Mouse (Mus musculus) spleen, postnatal 14 days (tissue): Measurements from ENCODE around the gene Epb41l4b.

Experiments used
- DNase-seq, 2 experiments: peaks; one replicate each; pipeline ENCODE4 v3.0.0; 2021 to 2022; ENCODE audit warnings: low spot score in 2 of 2

Gene Epb41l4b

GRCm38 (mm10) chr4:57065273-57065672, 78.0 kb downstream of the Epb41l4b start:
- peak; percentile 55 to 74 for DNase-seq

DNA sequence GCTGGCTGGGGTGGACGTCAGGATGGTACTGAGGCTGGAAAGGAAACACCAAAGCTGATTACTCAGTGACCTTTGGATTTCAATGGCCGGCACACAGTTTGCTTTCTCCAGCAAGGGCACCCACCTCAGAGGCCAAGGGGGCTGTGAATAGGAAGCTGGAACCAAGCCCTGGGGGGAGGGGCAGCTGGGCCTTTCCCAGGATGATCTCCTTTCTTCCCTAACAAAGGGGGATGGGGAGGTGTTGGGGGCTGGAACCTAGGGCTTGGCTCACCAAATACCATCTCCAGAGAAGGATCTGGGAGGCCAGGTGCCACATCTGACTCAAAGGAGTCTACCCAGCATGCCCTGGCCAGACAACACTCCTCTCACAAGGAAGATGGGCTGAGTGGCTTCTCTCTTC, 78.4 kb downstream of the Epb41l4b start:
- DNase-seq = no peak

GRCm38 (mm10) chr4:57060319-57060831, 82.9 kb downstream of the Epb41l4b start:
- DNase-seq = no peak

DNA sequence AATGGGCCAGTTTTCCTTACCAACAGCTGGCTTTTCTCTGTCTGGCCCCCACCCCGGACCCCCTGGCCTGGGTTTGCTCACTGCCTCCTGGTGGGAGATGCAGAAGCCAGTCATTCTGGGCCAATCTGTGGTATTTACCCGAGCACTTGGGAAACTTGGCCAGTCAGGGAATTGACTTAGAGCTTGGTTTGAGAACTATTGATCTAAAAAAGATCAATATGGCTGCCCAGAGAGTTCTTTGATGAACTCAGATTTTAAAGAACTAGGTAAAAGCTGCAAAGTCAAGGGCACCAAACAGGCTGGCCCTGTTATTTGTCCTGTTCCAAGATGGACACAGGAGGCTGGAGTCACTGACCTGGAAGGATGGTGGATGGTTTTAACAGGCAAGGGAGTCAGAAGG, 84.6 kb downstream of the Epb41l4b start:
- no peak for DNase-seq

DNA sequence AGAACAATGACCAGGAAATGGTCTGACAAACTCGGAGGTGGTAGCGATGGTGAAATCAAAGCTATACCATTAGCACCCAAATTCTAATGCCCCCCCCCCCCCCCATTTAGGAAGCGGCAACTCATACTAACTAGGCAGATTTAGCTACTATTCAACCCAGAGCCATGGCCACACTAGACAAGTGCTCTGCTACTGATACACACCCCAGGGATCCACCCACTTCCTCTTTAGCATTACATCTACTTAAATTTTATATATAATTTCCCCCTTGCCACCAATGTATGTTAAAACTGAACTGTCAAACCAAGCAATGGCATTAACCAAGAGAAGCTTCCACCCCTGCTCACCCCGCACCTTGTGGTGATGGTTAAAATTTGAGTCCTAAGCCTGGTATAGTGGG, 85.6 kb downstream of the Epb41l4b start:
- no peak for DNase-seq

DNA sequence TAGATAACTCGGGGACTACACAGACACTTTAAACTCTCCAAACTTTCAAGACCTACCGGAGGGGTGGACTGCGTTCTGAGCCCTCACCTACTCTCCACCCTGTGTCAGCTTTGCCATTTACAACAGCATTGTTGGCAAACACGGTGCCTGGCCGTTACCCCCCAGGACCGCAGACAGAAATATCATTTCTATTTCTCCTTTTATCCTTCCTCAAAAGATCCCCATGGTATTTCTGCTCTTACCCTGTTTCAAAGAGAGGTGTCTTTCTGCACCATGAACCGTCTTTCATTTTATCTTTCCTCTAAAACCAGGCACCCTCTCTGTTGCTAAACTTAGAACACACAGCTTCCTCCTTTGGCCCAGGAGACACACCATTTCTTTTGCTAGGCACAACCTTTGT, 87.6 kb downstream of the Epb41l4b start:
- no peak for DNase-seq

GRCm38 (mm10) chr4:57049281-57049921, 93.8 kb downstream of the Epb41l4b start:
- no peak for DNase-seq

DNA sequence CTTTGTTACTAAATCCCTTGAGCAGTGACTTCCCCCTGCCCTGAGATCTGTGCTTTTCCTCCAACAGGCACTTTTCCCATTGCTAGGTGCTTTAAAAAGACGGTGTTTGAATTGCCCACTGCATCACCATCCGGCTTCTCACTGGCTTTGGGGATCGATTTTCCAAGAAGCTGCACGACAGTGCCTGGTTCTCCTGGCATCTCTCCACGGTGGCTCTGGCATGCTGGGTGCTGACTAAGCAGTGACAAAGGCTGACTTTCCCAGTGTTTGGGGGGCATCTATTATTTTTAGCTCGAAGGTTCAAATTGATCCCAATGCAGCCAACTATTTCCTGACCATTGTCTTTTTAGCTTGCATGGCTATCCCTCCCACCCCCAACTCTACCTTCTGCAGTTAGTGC, 94.7 kb downstream of the Epb41l4b start:
- DNase-seq = no peak

GRCm38 (mm10) chr4:57046160-57046571, 97.1 kb downstream of the Epb41l4b start:
- DNase-seq = no peak

- DNase-seq = no peak
Observed at GRCm38 (mm10) chr4:57043621-57044020, 99.6 kb downstream of the Epb41l4b start.

DNA sequence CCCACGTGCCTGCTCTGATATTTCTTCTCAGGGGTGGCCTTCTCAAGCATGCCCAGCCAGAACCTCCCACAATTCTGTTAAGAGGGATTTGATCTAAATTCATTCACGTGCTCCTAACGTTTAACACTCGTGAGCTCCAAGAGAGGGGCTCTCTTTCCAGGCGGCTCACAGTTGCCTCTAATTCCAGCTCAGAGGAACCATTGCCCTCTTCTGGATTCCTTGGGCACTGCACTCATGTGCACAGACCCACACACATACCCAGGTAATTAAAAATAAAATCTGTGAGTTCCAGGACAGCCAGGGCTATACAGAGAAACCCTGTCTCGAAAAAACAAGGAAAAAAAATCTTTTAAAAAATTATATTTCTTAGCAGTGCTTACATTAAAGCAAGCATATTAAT, 101.6 kb downstream of the Epb41l4b start:
- DNase-seq = no peak

GRCm38 (mm10) chr4:57041211-57041610, 102.0 kb downstream of the Epb41l4b start:
- no peak for DNase-seq

DNA sequence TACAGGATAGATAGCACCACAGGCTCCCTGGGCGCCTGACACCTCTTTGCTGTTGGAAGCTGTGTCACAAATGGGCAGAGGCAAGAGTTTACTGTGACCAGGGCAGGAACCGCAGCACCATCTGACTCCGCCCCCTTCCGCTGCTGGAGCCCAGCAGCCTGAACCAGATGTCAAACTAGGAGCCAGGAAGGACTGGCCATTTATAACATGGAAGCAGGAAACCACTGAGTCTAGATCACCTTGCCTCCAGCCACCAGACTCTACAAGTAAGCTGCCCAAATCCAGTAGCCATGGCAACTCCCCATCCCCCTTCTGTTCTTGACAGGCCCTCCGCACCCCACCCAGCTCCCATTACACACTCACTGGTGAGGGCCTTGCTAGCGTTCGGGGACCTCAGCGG, 102.8 kb downstream of the Epb41l4b start:
- no peak for DNase-seq

DNA sequence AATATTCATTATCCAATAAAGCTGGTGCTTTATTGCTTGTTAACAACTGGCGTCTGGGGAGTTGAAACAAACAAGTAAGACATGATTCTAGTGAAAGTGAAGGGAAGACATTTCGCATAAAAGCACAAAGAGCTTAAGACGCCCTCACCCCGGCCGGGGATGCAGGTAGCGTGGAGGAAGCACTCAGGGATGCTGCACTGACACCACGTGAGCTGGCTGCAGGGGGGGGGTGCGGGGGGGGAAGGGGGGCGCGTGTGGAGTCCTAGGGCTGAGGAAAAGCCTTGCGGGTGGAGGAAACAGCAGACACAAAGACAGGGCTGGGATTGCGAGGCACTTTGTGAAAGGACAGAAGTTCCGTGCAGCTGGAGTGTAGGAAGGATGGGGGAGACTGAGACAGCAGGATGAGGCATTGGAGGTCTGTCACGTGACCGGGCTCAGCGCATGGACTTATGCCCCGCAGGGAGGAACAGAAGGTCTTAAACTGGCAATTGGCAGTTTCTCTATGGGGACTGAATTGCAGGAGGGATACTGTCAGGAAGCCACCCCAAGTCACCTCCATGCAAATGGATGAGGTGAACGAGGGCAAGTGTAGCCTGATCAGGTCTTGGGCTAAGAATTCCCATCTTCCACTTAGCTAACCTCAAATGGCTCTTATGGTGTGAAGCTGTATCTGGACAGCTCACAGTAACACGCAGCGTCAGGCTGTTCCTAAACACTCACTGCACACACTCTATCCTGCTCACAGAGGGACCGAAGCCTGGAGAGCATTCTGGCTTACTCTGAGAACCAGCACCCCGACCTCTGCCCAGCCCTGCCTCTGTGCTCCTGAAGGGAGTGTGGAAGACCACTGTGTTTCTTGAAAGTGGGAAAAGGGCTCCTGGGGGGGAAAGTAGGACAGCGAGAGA, 103.9 kb downstream of the Epb41l4b start:
- DNase-seq = no peak

GRCm38 (mm10) chr4:57037554-57037953, 105.7 kb downstream of the Epb41l4b start:
- no peak for DNase-seq

DNA sequence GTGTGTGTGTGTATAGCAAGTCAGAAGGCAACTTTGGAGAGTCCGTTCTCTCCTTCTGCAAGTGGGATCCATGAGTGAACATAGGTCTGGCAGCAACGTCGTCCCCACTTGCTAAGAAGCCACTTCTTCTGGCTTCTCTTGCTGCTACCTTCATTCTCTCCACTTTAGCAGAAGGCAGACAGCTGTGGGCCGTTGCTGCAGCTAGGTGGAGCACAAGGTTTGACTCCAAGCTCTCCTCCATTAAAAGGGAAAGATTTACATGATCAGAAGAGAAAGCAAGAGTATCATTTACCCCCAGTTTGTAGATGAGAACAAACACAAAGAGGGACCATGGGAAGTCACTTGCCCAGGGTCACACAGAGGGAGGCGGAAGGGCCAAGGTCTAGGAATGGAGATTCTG, 109.1 kb downstream of the Epb41l4b start:
- DNase-seq = no peak

- no peak for DNase-seq
Observed at GRCm38 (mm10) chr4:57031440-57031839, 111.8 kb downstream of the Epb41l4b start.

GRCm38 (mm10) chr4:57027954-57028353, 115.3 kb downstream of the Epb41l4b start:
- no peak for DNase-seq

DNA sequence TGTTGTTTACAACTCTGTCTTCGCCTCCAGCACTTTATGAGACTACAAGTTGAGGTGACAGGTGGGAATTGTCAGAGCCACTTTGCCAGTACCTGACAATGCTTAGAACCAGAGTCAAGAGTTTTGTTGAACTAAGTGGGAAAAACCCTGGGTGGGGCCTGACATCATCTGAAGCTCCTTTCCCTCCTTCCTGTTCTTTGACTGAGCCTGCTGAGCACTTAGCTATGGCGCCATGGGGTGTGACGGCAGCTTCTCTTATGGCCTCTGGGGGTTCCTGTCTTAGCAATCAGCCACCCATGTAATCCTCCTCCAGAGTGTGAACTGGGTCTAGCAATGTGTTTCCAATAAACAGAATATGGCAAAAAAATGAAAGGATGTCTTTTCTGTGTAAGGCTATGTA, 119.7 kb downstream of the Epb41l4b start:
- DNase-seq = no peak

DNA sequence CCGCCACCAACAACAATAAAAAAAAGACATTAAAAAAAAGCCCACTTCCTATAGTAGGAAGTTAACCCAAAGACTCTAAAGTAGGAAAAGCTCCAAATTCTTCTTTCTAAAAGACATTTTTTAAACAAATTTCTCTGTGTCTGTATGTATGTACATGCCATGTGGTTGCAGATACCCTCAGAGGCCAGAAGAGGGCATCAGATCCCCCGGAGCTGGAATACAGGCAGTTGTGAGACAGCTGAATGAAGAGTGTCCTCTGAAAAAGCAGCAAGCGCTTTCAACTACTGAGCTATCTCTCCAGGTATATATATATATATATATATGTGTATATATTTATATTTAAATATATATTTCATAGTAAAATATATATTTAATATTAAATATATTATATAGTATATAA, 121.9 kb downstream of the Epb41l4b start:
- no peak for DNase-seq

- peak; percentile 45 to 70 for DNase-seq
Observed at GRCm38 (mm10) chr4:57017229-57017628, 126.0 kb downstream of the Epb41l4b start.

DNA sequence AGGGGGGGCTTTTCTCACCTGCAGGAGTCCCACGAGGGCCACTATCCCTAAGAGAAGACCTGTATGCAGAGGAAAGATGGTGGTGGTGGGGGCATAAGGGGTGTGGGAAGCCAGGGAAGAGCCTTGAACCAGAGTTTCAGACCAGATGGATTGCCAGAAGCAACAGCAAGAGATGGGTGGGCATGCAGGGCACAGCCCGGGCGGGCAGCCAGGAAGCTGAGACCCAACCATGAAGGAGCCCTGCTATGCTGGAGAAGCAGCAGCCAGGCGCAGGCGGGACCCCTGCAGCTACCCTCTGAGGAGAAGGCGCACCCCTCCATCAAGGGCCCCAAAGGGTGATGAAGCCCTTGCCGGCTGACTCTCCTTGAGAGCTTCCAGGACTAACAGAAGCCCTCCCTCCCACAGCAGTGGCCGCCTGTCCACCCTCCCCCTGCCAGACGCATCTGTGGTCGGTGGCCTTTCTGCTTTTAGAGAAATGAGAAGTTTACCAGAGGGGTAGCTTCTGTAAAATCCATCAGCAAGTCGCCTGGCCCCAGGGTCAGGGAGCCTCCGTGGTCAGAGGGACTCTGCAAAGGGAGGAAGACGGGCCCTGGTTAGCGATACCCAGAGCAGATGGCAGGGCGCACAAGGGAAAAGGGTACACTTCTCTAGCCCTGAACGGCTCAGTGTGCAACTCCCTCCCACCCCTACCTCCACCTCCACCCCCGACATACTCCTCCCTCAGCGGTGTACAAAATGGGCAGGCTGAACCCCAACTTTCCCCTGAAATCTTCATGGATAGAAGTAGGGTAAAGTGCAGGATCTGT, 126.7 kb downstream of the Epb41l4b start:
- DNase-seq = no peak
